Mouse (Mus musculus) frontal cortex, postnatal 14 days (tissue): Measurements from ENCODE around the gene Slc24a3.

Source experiments
- DNase-seq, 2 experiments: peaks; one replicate each; pipeline ENCODE4 v3.0.0; 2022; ENCODE audit warnings: low spot score in 2 of 2

Gene Slc24a3

DNA sequence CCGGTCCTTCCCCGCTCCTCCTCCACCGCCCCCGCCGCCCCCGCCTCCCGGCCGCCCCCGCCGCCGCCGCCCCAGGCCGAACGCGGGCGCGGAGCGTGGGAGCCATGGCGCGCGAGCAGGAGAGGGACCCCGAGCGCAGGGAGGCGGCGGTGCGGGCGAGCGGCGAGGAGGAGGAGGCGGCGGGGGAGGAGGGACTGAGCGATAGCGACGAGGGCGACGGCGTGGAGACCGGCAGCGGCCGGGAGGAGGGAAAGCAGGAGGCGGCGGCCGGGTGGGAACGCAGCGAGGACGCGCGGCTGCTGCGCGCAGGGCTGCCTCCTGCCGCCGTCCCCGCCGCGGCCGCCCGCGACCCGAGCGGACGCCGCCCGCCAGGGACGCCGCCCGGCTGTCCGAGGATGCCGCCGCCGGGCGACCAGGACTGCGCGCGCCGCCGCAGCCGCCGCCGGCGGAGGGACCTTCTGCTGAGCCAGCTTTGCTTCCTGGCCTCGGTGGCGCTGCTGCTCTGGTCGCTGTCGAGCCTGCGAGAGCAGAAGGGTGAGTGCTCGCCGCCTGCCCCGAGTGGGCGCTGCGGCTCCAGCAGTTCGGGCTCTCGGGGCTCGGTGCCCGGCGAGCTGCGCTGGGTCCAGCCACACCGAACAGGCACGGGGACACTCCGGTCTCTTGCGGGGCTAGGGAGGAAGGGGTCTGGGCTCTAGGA is at the start of gene Slc24a3:
Slc24a3 (plus strand) TSS at position 91 of the 697 bp plus-strand sequence.
- DNase-seq: peak; percentile 70 to 78

DNA sequence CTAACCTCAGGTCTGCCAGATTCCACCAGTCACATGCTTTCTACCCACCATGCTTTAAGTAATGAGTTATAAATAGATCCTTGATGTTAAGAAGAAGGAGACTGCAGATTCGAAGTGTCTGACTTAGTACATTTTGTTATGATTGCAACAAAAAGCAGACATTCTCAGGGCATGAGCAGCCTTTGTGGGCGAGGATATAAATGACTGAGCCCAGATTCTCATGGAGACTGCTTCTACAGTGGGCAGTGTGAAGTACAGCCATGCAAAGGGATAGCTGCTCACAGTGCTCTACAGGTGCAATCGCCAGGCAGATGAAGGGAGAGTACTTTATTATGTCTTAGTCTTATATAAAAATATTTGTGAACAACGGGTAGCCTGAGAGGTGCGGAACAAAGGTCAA is 49.8 kb upstream of the Slc24a3 start:
- no peak for DNase-seq

DNA sequence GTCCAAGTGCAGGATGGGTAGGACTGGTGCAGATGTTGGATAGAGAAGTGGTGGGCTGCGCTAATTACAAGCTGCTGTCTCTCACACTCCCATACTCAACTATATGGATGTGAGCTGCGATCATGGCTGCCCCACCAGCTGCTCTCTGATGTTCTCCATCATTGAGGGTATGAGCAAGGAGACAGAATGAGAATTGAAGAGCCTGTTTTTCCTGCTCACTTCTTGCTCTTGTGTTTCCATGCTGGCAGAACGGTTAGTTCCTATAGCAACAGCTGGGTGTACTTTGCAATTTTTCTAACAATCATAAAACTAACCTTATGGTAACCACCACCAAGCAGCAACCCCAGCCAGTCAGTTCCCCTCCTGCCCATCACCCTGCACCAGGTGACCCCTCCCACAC is 39.8 kb upstream of the Slc24a3 start:
- DNase-seq: no peak

DNA sequence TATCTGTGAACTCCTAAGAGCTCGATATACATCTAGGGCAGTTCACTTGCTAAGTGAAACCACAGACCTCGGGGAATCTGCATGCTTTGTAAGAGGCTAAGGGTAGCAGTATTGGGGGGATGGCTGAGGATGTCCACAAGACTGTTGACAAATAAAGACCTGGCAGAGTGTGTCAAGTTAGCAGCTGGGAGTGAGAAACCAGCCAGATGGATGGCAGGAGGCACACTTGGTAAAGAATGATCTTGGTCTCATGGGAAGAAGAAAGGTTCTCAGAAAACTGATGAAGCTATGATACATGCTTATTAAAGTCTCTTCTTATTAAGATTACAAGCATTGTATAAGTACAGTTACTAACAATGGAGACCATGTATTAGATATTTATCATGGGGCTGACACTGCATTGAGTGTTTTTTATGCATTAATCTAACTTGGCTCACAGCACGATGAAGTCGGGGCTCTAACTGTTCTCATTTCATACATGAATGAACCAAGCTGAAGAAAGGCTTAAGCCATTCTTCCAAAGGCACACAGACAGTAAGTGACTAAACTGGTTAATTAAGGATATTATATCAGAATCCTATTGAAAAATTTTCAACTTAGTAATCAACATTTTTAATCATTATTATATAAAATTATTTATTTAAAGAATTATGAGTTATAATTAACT is 30.8 kb upstream of the Slc24a3 start:
- no peak for DNase-seq

DNA sequence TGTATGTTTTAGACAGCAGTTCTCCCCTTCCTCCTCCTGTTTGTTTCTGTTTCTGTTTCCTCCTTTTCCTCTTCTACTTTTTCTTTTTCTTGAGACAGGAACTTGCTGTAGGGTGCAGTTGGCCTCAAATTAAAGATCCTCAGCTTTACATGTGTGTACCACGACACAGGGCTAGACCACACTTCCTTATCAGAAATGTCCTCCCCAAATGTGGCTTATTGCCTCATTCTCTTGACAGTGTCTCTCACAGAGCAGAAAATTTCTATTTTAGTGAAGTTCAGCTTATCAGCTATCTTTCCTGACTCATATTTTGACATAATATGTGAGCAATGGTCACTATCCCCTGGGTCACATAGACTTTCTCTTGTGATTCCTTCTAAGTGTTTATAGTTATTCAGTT is 17.1 kb upstream of the Slc24a3 start:
- no peak for DNase-seq

DNA sequence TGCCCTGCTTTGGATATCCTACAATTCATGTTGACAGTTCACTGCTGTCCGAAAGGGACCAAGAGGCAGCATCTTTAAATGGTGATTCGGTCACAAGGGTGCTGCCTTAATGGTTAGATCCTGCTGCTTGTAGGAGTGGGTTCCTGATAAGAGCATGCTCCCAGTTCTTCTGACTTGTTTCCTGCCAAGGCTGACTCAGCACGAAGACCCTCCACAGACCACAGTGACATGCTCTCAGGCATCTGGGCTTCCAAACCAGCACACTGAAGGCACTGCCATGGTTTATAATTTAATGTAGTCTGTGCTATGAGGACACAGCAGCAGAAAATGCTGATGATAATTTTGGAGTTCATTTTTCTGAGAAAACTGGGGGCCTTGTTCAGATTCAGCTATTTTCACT is 16.7 kb upstream of the Slc24a3 start:
- DNase-seq: no peak

DNA sequence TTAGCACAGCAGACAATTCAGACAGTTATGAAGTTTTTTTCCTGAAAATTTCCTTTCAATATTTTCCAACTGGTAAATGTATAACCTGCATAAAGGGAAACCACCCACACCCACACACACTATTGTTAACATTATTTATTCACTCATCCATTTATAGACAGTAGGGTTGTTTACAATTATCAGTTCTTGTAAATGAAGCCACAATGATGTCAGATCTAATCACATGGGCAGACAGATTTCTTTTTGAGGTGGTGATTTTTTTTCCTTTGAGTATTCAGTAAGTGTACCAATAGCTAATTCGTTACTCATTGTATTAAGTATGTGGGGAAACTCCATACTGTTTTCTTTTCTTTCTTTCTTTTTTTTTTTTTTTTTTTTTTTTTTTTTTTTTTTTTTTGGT is 15.3 kb upstream of the Slc24a3 start:
- DNase-seq: no peak

DNA sequence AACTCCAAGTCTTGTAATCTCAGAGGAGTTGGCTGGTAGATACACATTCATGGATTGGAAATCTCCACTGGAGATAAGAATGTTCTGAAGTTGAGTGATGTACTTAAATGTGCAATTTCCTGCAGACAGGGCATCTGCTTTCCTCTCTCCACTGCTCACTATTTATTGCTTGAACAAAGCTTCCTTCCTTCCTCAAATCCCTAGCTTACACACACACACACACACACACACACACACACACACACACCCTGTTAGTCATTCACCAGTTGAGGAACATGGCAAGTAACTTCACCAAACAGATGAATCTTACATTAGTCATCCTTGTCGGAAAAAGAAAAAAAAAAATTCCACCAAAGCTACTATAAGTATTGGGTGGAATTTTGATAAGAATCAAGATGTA is 8.6 kb upstream of the Slc24a3 start:
- DNase-seq: no peak

DNA sequence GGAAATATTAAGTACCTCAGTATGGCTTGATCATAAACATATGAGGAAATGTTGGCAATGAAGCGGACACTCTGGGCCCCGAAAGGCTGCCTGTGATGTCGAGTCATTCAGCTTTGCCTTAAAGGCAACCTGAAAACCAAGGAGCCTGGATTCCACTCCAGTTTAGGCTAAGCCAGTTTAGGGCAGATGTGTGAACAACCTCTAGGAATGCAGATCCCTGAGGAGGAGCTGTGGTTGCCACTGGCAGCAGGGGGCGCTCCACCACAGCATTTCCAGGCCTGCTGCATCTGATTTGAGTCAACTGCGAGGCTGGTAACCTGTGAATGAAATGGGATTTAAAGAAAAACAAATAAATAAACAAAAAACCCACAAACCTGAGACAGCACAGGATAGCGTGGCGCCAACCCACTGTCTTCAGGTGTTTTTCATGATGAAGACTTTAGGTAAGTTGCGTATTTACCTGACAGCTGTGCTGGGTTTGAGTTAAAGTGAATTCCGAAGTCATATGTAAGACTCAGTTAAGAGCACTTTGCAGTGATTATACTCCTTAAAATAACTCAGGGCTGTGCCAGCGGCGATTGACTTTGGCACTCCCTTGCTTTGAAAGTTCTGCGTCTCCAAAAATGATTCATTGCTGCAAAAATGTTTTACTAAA is 6.4 kb upstream of the Slc24a3 start:
- DNase-seq: peak; percentile 65 to 78

DNA sequence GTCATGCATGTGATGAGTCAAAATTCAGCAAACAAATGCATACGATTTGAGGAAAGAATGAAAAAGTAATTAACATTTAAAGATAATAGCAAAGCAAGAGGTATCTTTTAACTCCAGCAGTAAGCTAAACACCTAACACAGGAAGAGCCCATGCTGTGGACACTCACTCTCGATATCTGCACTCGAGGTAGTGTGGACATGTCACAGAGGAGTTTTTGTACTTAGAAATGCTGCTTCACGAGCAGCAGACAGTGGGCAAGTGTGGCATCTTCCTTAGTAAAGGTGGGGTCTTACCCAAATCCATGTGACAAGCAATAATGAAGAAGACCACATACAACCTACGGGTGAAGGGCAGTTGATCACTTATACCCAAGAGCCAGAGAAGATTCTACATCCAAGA is 3.5 kb upstream of the Slc24a3 start:
- DNase-seq: no peak

DNA sequence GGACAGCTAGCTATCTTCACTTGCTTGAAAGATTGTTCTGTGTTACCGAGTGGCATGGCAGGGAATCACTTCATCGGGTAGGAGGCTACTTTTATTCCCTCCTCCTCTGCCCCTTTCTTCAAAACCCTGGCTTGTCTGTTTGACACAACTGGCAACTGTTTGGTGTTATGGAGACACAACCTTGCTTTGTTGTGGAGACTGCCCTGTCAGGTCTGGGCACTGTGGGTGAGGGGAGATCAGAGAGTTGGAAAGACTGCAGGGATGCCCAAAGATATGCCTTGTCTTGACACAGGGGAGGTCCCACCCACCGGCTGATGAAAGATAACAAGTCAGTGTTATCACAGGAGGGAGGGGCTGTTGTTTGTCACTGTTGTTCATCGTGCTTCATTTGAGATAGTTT is 3.0 kb upstream of the Slc24a3 start:
- no peak for DNase-seq

DNA sequence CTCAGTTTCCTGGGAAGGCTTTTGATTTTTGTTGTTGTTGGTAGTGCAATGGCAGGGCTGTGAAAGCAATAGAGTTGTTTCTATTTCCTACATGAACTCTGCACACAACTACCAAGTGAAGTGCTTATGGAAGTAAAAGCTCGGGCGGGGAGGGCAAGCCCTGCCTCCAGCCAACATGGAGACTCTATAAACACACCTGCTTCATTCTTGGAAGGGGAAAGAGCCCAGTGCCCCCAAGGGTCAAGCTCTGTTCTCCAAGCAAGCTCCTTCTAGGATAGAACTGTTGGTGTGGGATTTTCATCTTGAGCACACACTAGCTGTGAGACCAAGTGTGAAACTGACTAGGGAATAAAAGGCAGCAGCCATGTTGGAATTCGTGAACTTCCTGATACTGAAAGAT is 2.5 kb upstream of the Slc24a3 start:
- no peak for DNase-seq

DNA sequence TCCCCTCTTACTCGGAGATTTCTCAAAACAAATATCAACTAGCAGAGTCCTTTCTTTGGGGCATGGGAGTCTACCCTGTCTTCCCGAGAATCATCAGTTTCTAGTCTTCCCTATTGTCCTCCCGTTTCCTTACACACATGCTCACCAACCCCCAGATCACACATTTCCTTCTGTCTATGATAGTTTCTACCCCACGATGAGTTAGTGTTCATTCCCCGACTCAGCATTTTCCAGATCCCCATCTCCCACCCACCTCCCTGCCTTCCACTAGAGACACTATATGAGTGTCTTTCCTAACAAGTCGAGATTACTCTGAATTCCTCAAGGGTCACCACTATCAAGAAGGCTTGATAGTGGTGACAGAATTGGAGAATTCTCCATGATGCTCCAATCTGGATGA is 1.7 kb upstream of the Slc24a3 start:
- DNase-seq: no peak

DNA sequence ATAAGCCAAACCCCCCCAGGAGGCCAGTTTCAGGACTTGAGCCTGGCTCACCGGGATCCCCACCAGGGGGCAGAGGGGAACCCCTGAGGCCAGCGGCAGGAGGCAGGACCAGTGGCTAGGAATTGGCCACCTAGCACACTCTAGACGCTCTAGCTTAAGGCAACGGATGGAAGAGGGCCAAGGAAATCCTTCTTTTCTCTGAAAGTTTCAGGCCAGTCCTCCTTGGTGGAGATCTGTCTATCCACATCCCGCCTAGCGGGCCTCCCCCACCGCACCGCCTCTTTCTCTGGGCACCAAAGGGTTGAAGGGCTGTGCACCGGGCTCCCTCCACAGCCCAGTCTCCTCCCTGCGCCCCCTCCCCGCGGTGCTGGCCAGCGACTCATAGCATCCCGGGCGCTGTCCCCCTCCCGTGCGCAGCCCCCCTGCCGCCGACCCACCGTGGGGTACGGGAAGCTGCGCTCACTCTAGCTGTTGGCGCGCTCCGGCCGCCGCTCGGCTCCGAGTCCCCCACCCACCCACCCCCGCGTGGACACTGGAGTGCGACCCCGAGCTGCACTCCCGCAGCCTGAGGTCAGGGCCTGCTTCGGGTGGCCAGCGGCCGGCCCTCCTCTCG is 397 bp upstream of the Slc24a3 start:
- DNase-seq: peak; percentile 40 to 50

DNA sequence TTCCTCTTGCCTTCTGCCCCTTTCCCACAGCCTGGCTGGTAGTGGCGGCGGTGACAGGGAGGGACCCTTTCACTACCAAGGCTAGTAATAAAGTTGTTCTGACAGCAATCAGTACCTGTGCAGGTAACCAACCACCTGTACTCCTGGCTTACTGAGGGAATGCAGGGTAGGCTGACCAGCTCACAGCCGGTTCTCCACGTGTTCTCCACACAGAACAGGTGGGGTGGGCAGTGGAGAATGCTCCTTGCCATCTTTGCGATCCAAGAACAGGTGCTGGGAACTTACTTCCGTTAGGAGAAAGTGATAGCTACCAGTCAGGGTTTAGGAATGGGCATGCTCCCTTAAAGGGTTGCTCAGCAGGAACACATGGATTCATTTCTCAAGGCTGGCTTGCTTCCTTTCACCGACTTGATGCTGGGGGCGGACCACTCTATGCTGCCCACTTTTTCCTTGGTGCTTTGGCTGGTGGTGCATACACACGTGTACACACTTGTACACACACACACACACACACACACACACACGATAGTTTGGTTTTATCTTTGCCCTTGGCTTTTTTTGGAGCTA is 934 bp downstream of the Slc24a3 start:
- DNase-seq: peak in 1 of 2 experiments; percentile 14

DNA sequence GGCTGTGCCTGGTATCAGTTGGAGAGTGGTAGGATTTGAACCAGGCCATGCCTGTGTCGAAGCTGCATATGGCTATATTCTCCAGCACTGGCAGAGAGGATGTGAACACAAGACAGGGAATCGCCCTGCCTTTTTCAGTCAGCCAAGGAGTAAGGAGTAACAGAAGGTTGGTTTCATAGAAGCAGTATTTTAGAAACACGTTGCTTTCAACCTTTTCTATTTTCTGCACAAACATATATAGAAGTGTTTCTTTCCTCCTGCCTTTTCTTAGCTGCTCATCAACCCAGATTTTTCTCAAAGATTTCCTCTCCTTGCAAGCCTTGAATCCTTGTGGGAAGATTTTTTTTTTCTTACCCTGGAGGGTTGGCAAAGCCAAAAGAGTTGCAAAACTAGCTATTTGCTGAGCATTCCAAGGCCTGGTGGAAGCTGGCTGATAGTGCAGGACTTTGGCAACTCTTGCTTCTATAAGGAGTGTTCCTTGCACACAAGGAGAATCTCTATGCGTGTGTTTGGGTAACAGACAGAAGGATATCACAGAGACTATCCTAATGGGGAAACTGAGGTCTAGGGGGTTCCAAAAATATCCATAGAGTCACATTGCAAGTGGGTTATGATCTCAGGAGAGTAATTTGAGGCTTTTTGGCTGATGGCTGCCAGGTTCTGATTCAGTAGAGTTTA is 5.6 kb downstream of the Slc24a3 start:
- DNase-seq: peak in 1 of 2 experiments; percentile 10

DNA sequence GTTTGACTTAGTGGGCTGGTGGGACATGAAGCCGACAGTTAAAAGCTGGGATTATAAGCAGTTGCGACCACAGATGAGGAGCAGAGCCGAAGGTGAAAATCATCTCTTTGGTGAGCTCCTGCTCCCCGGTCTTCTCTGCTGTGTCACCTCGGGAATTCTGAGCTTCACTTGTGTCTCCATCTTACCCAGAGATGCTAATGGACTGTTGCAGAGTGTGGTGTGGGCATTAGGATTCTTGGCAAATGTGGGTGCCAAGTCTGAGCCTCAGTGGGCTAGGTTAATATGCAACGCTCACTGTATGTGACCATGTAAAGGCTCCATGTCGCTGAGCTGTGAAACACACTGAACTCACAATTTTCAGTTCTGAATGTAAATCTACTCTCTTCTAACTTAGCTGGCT is 7.5 kb downstream of the Slc24a3 start:
- DNase-seq: no peak

DNA sequence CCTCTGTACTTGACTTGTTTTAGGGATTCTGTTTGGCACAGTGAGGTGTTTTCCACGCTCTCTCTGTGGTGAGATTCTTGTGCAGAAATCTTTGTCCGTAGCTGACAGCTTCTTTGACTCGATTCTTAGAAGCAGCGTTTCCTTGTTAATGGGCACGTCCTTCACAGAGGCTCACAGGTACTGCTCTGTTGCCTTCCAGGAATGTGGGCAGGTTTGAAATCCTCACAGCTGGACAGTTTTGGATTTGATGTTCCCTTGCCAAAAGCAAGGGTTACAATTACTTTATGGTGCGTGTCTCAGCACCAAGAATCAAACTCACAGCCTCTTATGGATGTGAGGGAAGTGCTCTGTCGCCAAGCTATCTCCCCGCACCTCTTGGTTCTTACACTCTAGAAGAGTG is 14.9 kb downstream of the Slc24a3 start:
- no peak for DNase-seq

DNA sequence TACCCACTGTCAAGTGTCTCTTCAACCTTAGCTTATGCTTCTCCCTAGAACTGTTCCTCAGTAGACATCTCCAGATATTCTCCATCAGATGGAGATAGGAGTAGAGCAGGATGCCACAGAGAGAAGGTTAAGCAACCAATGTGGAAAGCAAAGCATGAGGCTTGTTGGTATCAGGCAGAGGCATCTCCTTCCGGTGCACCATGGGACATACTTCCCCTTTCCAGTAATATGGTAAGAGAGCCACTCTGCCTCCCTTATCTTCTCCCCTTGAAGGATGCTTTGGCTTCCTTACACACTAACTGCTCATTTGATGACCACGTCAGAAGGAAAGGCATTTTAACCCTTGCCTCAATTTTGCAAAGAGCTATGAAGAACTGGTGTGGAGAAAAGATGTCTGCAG is 21.3 kb downstream of the Slc24a3 start:
- DNase-seq: no peak

DNA sequence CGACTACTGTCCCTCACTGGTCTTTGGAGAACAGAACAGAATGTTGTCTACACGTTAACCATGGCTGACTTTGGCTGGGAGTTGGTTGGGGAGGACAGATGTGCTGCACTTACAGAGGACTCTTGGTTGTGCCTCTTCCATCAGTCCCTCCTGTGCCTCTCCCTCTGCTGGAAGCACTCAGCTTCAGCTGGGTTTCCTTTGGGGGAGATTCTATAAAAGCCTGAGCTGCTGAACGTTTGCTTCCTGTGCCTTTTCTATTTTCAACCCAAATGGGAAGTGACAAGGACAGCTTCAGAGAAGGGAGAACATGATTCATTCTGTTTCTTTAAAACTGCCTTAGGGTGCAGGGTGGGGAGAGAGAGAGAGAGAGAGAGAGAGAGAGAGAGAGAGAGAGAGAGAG is 28.5 kb downstream of the Slc24a3 start:
- peak; percentile 23 to 31 for DNase-seq

DNA sequence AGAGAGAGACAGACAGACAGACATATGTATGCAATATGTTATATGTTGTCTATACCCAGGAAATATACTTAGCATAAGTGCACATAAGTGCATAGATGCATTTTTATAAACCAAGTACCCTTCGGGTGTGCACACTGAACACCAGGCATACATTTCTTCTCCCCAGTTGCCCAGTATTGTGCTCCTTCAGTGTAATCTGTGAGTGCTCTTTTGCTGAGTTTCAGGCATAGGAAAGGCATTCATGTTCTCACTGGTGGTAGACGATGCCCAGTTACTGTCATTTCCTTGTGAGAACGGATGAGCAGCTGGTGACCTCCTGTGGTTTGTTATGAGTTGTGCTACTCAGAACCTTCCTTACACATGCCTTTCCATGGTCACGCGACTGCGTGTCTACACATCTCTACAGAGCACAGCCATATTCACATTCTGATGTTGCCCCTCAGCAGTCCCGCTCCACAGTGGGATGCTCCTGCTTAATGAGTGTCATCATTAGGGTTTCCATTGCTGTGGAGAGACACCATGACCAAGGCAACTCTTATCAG is 29.0 kb downstream of the Slc24a3 start:
- DNase-seq: no peak

DNA sequence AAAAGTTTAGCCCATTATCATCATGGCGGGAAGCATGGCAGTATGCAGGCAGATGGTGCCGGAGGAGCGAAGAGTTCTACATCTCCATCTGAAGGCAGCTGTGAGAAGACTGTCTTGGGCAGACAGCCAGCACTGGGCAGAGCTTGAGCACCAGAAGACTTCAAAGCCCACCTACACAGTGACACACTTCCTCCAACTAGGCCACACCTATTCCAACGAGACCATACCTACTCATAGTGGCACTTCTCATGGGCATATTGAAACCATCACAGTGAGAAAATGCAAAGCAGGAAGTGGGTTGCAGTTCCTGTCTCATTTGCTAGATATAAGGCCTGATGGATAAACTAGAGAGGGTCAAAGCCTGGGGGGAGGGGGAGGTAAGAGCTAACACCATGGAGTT is 29.5 kb downstream of the Slc24a3 start:
- DNase-seq: peak; percentile 40 to 54
